Mouse (Mus musculus) testis, postnatal 10 days (tissue): ENCODE results near the gene Prdm16.

ENCODE experiments used
- DNase-seq: peaks from one replicate; pipeline ENCODE4 v3.0.0; 2021; ENCODE audit warnings: low spot score

The Prdm16 gene

GRCm38 (mm10) chr4:154636721-154637311 lies at the start of gene Prdm16:
Gene Prdm16, minus strand, starts transcription at chr4:154636873.
- peak; percentile 54 for DNase-seq

DNA sequence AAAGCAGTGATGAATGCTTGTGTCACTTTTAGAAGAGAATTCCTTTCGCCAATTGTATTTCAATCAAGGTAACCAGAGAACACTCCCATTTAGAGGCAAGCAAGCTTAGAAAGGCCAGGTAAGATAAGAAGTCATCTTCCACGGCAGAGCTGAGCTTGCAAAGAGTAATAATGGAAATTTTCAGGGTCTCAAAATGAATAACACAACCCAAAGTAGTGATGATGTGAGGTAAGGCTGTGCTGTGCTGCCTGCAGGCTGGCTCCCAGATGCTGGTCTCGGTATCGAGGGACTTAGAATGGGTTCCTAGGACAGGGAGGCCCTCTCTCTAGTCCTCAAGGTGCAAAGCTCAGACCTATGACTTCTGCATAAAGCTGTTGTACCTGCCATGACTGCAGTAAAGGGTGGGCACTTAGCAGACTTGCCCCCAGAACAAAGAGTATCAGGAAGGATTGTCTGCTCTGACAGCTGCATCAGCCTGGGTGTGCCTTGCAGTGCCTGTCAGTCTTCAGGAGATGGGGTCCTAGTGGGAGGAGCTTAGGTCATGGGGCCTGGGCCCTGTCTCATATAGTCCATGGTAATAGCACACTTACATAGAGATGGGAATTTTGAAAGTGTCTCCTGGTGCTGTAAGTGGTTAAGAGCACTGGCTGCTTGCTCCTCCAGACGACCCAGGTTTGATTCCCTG lies 46.5 kb upstream of the Prdm16 start:
- DNase-seq = no peak

GRCm38 (mm10) chr4:154682311-154682710 lies 45.6 kb upstream of the Prdm16 start:
- DNase-seq = no peak

GRCm38 (mm10) chr4:154675441-154676000 lies 38.8 kb upstream of the Prdm16 start:
- DNase-seq = no peak

GRCm38 (mm10) chr4:154674966-154675365 lies 38.3 kb upstream of the Prdm16 start:
- DNase-seq = no peak

DNA sequence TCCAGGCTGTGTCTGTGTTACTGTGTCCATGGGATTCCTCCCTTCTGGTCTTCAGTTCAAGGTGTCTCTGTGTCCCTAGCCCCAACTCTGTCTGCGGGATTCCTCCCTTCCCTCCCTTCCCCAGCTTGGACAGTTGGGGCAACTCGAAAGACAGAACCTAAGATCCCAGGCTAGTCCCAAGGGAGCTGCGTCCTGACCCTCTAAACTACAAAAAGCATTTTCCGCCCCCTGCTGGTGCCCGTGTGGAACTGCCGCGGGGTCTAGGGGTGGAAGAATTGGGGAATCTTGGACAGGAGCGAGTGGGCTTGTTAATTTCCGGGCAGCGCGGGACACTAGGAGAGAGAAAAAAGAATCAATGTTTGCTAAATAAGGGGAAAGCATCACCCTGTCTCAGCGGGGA lies 37.9 kb upstream of the Prdm16 start:
- peak; percentile 84 for DNase-seq

DNA sequence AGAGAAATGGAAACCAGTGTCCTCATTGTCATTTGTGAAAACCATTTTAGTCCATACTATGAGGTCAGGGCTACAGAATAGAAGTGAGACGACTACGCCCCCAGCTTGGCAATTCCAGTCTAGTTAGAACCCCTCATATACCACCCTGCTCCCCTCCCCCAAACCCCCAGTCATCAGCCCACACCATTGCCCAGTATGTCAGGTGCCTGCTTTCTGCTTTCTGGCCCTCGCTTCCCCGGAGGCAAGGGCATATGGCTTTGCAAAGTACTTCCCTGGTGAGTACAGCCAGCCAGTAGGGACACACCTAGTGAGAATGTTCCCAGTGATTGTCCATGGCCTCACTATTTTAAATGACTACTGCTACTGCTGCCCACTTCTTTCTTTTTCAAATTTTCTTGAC lies 37.3 kb upstream of the Prdm16 start:
- no peak for DNase-seq

- DNase-seq = no peak
These were observed 35.4 kb upstream of the Prdm16 start for GRCm38 (mm10) chr4:154672027-154672426.

DNA sequence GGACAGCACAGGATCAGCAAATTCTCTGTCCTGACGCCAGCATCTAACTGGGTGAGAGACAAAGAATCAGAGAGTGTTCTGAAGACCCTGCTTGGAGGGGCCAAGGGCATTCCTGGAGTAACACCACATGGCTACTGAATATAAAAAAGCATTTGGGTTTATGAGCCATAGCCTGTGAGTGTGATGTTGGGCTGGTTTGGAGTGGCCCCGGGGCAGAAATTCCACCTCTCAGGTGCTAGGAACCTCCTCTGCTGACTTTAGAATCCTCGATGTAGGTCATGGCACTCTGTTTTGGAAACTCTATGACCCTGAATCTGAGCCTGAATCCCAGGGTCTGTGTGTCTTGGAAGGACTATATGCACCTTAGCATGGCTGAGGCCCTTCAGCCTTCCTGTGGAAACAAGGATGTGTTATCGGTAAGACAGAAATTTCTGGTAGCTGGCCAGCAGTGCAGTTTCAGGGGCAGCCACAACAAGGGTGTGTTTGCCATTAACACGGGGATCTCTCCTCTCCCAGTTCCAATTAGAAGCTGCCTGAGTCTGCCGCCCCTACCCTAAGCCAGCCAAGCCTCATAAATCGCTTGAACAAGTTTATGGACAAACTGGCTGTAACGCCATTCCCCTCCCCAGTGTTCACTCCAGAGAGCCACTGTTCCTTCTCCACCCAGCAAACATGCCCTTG lies 34.7 kb upstream of the Prdm16 start:
- DNase-seq = no peak

GRCm38 (mm10) chr4:154667767-154668166 lies 31.1 kb upstream of the Prdm16 start, which contains the start of gene Actrt2:
Gene Actrt2, minus strand, starts transcription at chr4:154667867.
- DNase-seq = no peak

DNA sequence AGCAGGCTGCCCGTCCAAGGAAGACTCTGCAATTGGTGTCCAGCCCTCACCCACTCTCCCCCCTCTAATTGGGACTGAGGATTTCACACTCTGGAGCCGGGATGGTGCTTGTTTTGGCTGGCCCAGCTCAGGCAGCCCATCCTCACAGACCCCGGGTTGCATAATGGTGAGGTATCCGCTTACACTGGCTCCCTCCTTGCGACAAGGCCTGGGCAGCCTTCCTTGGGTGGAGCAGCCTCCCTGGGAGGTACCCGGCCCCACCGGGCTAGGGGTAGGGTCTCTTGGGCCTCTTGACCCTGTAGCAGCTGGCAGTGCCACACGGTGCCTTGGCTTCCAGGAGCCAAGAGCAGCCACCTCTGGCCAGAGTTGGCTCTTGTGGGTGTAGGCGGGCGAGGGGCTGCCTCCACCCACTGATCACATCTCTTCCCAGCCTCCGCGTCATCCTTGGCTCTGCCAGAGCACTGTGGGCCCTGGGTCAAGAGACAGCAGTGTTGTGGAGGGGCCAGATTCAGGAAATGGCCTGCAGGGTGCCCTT lies 26.1 kb upstream of the Prdm16 start:
- no peak for DNase-seq

- DNase-seq = no peak
These were observed 24.6 kb upstream of the Prdm16 start for GRCm38 (mm10) chr4:154661256-154661655.

DNA sequence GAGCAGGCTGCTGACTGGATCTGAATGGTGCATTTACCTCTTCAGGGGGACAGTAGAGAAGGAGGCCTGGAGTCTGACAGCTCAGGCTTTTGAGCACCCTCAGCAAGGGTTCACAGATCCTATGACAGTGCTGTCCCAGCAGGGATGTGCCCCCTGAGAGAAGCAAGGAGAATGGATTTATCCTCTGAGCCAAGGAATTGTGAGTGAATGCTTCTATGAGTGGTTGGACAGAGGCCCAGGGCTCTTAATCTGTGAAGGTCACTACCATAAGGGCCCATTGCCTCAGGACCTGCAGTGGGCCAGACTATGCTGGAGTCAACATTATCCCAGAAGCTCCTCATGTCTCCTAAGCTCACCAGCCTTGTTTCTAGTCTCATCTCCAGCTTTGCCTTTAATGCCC lies 23.4 kb upstream of the Prdm16 start:
- DNase-seq = no peak

DNA sequence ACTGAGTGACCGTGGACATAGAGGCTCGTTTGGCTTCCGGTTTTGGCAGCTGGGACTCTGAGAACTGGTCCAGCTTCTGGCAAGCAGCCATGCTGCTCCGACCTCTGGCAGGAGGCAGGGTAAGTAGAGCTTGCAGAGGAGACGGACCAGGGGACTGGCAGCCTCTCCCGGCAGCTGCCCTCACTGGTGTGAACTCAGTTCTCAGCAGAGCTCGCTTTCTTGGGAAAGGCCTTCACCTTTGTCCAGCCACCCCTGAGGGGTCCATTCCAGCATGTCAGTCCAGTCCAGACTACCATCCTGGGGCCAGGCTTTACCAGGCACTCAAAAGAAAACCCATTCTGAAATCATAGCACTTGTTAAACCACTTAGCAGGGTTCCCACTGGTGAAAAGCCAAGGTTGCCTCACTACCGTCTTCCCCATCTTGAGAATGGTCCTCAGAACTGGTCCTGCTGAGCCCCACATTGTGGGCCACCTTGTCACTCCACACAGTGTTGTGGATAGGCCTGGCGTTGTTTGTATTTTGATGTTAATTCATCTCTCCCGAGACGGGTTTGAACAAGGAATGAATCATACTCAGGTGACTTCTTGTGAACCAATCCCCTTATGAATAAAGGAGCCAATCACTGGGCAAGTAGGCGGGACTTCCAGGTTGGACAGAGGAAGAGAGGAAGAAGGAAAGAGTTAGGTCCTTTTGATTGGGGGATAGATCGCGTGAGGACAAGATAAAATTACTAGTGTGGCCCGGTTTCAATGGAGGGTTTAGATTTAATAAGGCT lies 18.6 kb upstream of the Prdm16 start:
- no peak for DNase-seq

- DNase-seq = no peak
These were observed 15.8 kb upstream of the Prdm16 start for GRCm38 (mm10) chr4:154652494-154652893.

- DNase-seq = no peak
These were observed 12.5 kb upstream of the Prdm16 start for GRCm38 (mm10) chr4:154649083-154649747.

- no peak for DNase-seq
These were observed 5.8 kb upstream of the Prdm16 start for GRCm38 (mm10) chr4:154642496-154642895.

DNA sequence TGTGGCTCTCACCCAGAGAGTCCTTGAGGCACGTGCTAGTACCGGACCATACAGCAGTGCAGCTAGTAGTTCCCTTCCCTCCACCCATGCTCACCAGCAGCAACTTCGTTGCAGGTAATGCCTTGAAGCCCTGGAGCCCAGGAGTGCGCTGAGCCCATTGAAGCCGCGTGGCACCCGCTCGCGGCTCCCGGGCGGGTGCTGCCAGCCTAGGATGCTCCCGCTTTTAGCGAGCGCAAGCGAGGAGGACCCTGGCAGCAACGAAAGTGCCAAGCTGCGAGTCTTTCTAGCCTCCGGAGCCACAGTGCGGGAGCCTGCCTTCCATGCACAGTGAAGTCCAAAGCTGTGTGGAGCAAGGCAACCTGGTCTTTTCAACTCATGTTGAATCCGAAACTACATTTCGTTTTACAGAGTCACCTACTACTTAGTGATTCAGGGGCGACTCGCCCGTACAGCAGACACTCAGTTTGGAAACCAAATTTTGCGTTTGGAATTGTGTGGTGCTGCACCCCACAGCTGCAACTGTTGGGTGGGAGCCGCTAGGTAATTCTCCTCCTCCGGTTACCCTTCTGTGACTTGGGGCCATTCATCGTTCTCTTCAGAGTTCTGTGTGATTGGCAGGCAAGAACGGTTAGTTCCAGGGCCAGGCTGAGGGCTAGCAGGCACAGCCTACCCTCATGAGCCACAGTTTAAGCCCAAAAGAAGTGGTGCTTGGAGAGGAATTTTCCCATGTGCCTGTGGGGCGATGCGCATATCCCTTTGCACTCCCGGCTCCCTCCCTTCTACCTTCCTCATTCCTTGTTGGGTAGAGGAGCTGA lies 4.8 kb upstream of the Prdm16 start:
- no peak for DNase-seq

DNA sequence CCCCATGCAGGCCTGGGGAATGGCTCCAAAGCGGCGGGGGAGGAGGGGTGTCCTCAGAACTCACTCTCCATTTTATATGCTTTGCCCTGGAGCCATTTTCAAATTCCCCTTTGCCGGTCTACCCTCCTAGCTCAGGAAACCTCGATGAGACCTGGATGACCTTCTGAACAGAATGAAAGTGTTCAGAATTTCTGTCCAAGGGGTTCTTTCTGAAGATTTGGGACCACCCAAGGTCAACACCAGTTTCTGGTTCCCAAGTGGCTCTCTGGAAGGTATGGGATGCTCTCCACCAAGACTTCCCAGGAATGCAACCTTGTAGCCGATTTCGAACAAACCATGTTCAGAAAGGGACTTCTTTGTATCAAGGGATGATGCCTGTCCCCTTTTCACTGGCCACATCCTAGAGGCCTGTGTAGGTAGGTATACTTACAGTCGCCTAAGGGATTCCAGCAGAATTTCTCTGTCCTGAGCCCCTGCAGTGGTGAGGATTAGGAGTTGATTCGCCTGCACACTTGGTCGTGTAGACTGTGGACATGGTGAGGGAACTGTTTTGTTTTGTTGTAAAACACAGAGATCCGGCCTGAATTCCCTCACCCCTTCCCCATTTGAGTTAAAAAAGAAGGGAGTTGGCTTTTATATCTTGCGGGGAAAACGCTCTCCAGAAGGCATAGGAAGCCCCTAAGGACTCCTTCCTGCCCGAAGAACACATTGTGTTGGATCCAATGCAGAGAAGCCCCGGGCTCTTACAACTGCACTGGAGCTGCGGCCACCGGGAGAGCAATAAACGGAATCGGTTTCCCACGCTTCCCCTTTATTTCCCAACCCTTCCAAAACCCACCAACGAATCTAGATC lies 4.0 kb upstream of the Prdm16 start:
- no peak for DNase-seq
